Mouse (Mus musculus) adrenal gland (tissue): ENCODE measurements around the gene Gm20696.

Experiments
- intact Hi-C: fragments of 180-260 bp; cut with DNase I; formaldehyde crosslinking; loops from one replicate; pipeline ENCODE4 v1.15.1; 2025

Gene Gm20696

GRCm38 (mm10) chr6:99665457-99666317 is 910 bp downstream of the Gm20696 start:
- intact Hi-C loops = no loop called here

- intact Hi-C loops = no loop called here
These were observed 3.4 kb downstream of the Gm20696 start for GRCm38 (mm10) chr6:99663232-99663631.

- intact Hi-C loops = no loop called here
These were observed 6.2 kb downstream of the Gm20696 start for GRCm38 (mm10) chr6:99660443-99660842.

- intact Hi-C loops = no loop called here
These were observed 8.0 kb downstream of the Gm20696 start for GRCm38 (mm10) chr6:99658586-99658985.

GRCm38 (mm10) chr6:99656088-99656487 is 10.5 kb downstream of the Gm20696 start:
- intact Hi-C loops = no loop called here

- intact Hi-C loops = no loop called here
These were observed 11.1 kb downstream of the Gm20696 start for GRCm38 (mm10) chr6:99655488-99655887.

- intact Hi-C loops = no loop called here
These were observed 12.3 kb downstream of the Gm20696 start for GRCm38 (mm10) chr6:99654343-99654742.

GRCm38 (mm10) chr6:99652341-99652740 is 14.3 kb downstream of the Gm20696 start:
- intact Hi-C loops = no loop called here

- intact Hi-C loops = no loop called here
These were observed 17.3 kb downstream of the Gm20696 start for GRCm38 (mm10) chr6:99649307-99649706.

- intact Hi-C loops = no loop called here
These were observed 20.3 kb downstream of the Gm20696 start for GRCm38 (mm10) chr6:99646344-99646743.

GRCm38 (mm10) chr6:99644876-99645275 is 21.7 kb downstream of the Gm20696 start:
- intact Hi-C loops = no loop called here

GRCm38 (mm10) chr6:99644386-99644785 is 22.2 kb downstream of the Gm20696 start:
- intact Hi-C loops = no loop called here

GRCm38 (mm10) chr6:99643439-99644199 is 23.0 kb downstream of the Gm20696 start:
- intact Hi-C loops = no loop called here

GRCm38 (mm10) chr6:99637456-99637855 is 29.1 kb downstream of the Gm20696 start:
- intact Hi-C loops = no loop called here

- intact Hi-C loops = no loop called here
These were observed 29.8 kb downstream of the Gm20696 start for GRCm38 (mm10) chr6:99636801-99637200.

GRCm38 (mm10) chr6:99636121-99636520 is 30.5 kb downstream of the Gm20696 start:
- intact Hi-C loops = no loop called here

- intact Hi-C loops = no loop called here
These were observed 34.2 kb downstream of the Gm20696 start for GRCm38 (mm10) chr6:99632121-99632980.

GRCm38 (mm10) chr6:99631637-99632036 is 35.0 kb downstream of the Gm20696 start:
- intact Hi-C loops = no loop called here

- intact Hi-C loops = no loop called here
These were observed 36.7 kb downstream of the Gm20696 start for GRCm38 (mm10) chr6:99629726-99630458.

- intact Hi-C loops = no loop called here
These were observed 40.2 kb downstream of the Gm20696 start for GRCm38 (mm10) chr6:99626347-99626746.

GRCm38 (mm10) chr6:99625803-99626202 is 40.8 kb downstream of the Gm20696 start:
- intact Hi-C loops = no loop called here
